Mouse (Mus musculus) erythroblast, embryonic 14.5 days (primary cell): ENCODE results near the gene Abca14.

Experiments
- GATA1 ChIP-seq: IDR thresholded peaks from 2 replicates; pipeline ENCODE4 v1.6.1; 2012; ENCODE audit warnings: low read length, inconsistent platforms, mixed read lengths
- TAL1 ChIP-seq: IDR thresholded peaks from 3 replicates; pipeline ENCODE4 v1.6.1; 2012; ENCODE audit warnings: low read length, inconsistent platforms, mixed read lengths

- TF ChIP-seq GATA1 (no peak), TAL1 (no peak)
Observed at GRCm38 (mm10) chr7:120195207-120195606, 8.6 kb upstream of the Abca14 start.
